Mouse (Mus musculus) lung, adult 2 months (tissue): Measurements from ENCODE around the gene Olfr223. TPM values are rescaled to one million over a fixed set of nuclear protein-coding genes. Genes with fewer than 3 reads are reported as not detected.
A peak's percentile ranks its signal among the peaks of the same experiment; 100 is the strongest.

ENCODE experiments used
- DNase-seq: peaks from one replicate; pipeline ENCODE4 v3.0.0; 2022
- H3K4me1 ChIP-seq: fragments of 200-500 bp; 2 replicates; pipeline ENCODE4 v1.6.1; 2011; ENCODE audit warnings: low read length; ENCODE audit not compliant: control insufficient read depth, insufficient read depth
- H3K4me3 ChIP-seq: fragments of 200-500 bp; replicated peaks from 2 replicates; pipeline ENCODE3; 2011; ENCODE audit warnings: low read depth, mild to moderate bottlenecking, control low read depth, low read length; ENCODE audit errors: extremely low read depth
- CTCF ChIP-seq: fragments of 200-500 bp; IDR thresholded peaks from 2 replicates; pipeline ENCODE4 v1.5.1; 2011; ENCODE audit warnings: mild to moderate bottlenecking, low read length, control low read depth; ENCODE audit not compliant: insufficient read depth
- POLR2A ChIP-seq: fragments of 200-500 bp; IDR thresholded peaks from 2 replicates; pipeline ENCODE4 v1.6.1; 2011; ENCODE audit warnings: low read depth, mild to moderate bottlenecking, control low read depth, low read length, borderline replicate concordance; ENCODE audit errors: extremely low read depth
- WGBS: fragments of 180-500 bp; shearing (Covaris S2); methylation state at CpG from one replicate; pipeline ENCODE4 v1.1.7; 2018; 5-methylcytosine and 5-hydroxymethylcytosine counted together
- polyA plus RNA-seq: library from polyadenylated mRNA; depleted of rRNA; stranded (reverse); fragments of >200 nt; gene quantifications from 2 replicates; pipeline ENCODE4 v1.2.3, GENCODE M21; 2012; rRNA removed

Gene Olfr223
- polyA plus RNA-seq, 1 experiment, result not detected

- no peaks in the 10 kb centered on the region for H3K4me1 ChIP-seq
- no peak overlapping the region for H3K4me3 ChIP-seq
- TF ChIP-seq CTCF, result no peak
- TF ChIP-seq POLR2A, result no peak
- DNase-seq, result no peak
- 66% methylated on average over 3 of the region's 3 CpGs for WGBS
Observed at GRCm38 (mm10) chr11:59560906-59561305, 32.2 kb downstream of the Olfr223 start.

DNA sequence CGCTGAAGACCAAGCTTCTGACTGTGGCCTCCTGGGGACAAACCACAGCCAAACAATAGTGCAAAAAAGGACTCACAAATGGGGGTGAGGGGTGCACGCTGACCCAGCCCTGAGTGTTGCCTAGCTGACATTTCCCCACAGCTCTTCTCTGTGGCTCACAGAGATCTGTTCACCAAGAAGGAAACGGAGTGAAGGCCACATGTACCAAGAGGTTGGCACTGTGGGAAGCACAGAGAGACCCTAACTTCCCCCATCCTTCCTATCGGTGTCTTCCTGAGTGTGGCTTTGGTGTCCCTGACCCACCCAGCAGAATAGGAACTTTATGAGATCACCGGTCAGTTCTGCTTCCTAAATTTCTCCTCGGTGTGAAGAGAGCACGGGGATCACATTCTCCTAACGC is 38.6 kb downstream of the Olfr223 start:
- Histone ChIP-seq H3K4me3 (no peak overlapping the region), H3K4me1 (no peaks in the 10 kb centered on the region)
- no peak for TF ChIP-seq POLR2A
- no peak for TF ChIP-seq CTCF
- DNase-seq, result no peak
- WGBS, result 70% methylated on average over 8 of the region's 8 CpGs

- 95% methylated on average over 11 of the region's 11 CpGs for WGBS
- TF ChIP-seq CTCF (no peak), POLR2A (no peak)
- no peak for DNase-seq
- no peaks in the 10 kb centered on the region for H3K4me1 ChIP-seq
- H3K4me3 ChIP-seq, result no peak overlapping the region
Observed at GRCm38 (mm10) chr11:59554127-59554526, 39.0 kb downstream of the Olfr223 start.

DNA sequence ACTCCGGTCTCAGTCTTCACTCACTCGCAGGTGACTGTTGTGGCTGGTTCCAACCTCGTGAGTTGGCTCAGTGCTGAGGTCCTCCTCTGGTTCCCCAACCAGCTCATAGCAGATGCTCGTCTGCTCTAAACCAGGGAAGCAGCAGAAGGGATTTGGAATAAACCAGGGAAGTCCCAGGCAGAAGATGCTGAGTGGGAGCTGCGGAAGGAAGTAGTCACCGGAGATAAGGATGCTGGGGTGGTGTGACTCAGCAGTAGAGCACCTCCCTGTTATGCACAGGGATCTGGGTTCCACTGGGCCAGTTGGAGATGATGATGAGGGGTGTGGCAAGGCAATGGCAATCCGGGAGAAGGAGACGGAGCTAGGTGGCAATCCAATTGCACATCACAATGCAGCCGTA is 49.1 kb downstream of the Olfr223 start:
- TF ChIP-seq POLR2A (no peak), CTCF (no peak)
- H3K4me1 ChIP-seq, result no peaks in the 10 kb centered on the region
- H3K4me3 ChIP-seq, result peak overlapping the region; percentile 12
- 74% methylated on average over 9 of the region's 9 CpGs for WGBS
- no peak for DNase-seq

- 69% methylated on average over 3 of the region's 3 CpGs for WGBS
- no peak for TF ChIP-seq CTCF
- TF ChIP-seq POLR2A, result no peak
- DNase-seq, result no peak
- Histone ChIP-seq H3K4me3 (no peak overlapping the region), H3K4me1 (no peaks in the 10 kb centered on the region)
Observed at GRCm38 (mm10) chr11:59543376-59543775, 49.7 kb downstream of the Olfr223 start.

DNA sequence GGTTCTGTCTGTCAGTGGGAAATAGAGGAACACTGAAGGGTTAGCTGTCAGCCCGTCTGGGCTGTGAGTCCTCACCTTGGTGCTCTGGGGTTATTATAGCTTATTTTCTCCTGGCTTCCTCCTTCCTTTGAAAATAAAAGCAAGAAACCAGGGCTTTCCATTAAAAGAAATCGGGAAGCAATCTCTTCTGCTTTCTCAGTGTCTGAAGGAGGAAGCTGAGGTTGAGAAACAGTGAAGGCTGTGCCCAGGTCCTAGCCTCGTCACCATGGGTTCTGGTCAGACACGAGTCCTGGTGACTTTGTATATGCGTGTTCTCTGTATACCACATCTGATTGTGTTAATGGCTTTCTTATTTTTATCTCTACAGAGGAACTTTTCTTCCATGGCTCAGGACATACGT is 50.6 kb downstream of the Olfr223 start:
- TF ChIP-seq CTCF, result no peak
- no peak for TF ChIP-seq POLR2A
- 65% methylated on average over 6 of the region's 6 CpGs for WGBS
- Histone ChIP-seq H3K4me3 (no peak overlapping the region), H3K4me1 (no peaks in the 10 kb centered on the region)
- no peak for DNase-seq

- no peak for TF ChIP-seq CTCF
- TF ChIP-seq POLR2A, result no peak
- Histone ChIP-seq H3K4me1 (no peaks in the 10 kb centered on the region), H3K4me3 (peak within 1 kb of the TSS; percentile 20)
- WGBS, result 28% methylated on average over 3 of the region's 3 CpGs
- DNase-seq, result no peak
Observed at GRCm38 (mm10) chr11:59541324-59541723, 51.8 kb downstream of the Olfr223 start, which contains the start of gene Nlrp3. Gene Nlrp3 (plus strand): TSS chr11:59541568.

DNA sequence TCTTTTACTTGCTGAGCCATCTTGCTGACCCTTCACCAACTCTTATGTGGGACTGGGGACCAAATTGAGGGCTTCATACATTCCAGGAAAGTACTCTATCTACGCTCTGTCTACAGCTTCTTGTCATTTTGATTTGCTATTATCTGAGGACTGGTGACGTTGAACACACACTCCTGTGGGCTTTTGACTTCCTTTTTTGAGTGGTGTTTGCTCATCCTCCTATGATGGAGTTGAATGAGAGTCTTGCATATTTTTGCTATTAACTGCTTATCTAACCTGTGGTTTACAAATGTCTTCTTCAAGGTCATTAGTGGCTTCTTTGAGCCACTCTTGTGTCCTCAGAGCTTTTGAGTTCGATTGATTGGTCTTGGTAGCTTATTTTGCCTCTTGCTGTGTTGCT is 53.0 kb downstream of the Olfr223 start:
- 57% methylated on average over 3 of the region's 3 CpGs for WGBS
- H3K4me1 ChIP-seq, result no peaks in the 10 kb centered on the region
- no peak for DNase-seq
- no peak overlapping the region for H3K4me3 ChIP-seq
- no peak for TF ChIP-seq POLR2A
- TF ChIP-seq CTCF, result no peak

Other genes starting within 250 kb of the Olfr223 start
- gene Prss38, start 217.6 kb downstream of the Olfr223 start, polyA plus RNA-seq, result not detected in 2 replicates
- 5.0 and 5.5 TPM in 2 replicates for gene Jmjd4, start 143.2 kb downstream of the Olfr223 start, polyA plus RNA-seq
- gene Snap47, start 142.1 kb downstream of the Olfr223 start, polyA plus RNA-seq, result 36.8 and 49.7 TPM in 2 replicates
- gene Zfp867, start 120.8 kb downstream of the Olfr223 start, polyA plus RNA-seq, result 0.45 and 0.97 TPM in 2 replicates
- gene Zkscan17, start 66.5 kb downstream of the Olfr223 start, polyA plus RNA-seq, result 12.7 and 12.9 TPM in 2 replicates
- 1.6 and 2.2 TPM in 2 replicates for gene Nlrp3, start 51.7 kb downstream of the Olfr223 start, polyA plus RNA-seq
- not detected in 2 replicates for gene Olfr222, start 17.1 kb downstream of the Olfr223 start, polyA plus RNA-seq
- gene Mprip, start 68.0 kb upstream of the Olfr223 start, polyA plus RNA-seq, result 164 and 239 TPM in 2 replicates
- gene Pld6, start 194.4 kb upstream of the Olfr223 start, polyA plus RNA-seq, result 2.0 and 2.9 TPM in 2 replicates
- gene Flcn, start 216.7 kb upstream of the Olfr223 start, polyA plus RNA-seq, result 58.9 and 59.6 TPM in 2 replicates
- gene Nt5m, start 246.2 kb upstream of the Olfr223 start, polyA plus RNA-seq, result 18.5 and 19.0 TPM in 2 replicates
- gene Cops3, start 246.5 kb upstream of the Olfr223 start, polyA plus RNA-seq, result 12.3 and 17.7 TPM in 2 replicates